Mouse (Mus musculus): ENCODE results near the gene Gchfr.

- no peak for TF ChIP-seq CTCF (IDR thresholded peaks at IDR 0.05; ENCODE audit: insufficient read depth, low read depth, low read length)
- no peak for TF ChIP-seq POLR2A (IDR thresholded peaks at IDR 0.05; ENCODE audit: insufficient read depth, low read depth, low read length)
Observed at GRCm38 (mm10) chr2:119203871-119204460, 36.4 kb downstream of the Gchfr start.

Data from olfactory bulb, adult 2 months (tissue).